Mouse (Mus musculus) liver, postnatal 0 days (tissue): Measurements from ENCODE around the gene Zik1. TPM values are rescaled to one million over a fixed set of nuclear protein-coding genes. Genes with fewer than 3 reads are reported as not detected.

ENCODE experiments used
- ATAC-seq: fragments of 200-750 bp; cut with Nextera tagmentation; 2 replicates; pipeline ENCODE4 v1.8.0; 2017; ENCODE audit warnings: mild to moderate bottlenecking, moderate library complexity
- DNase-seq: peaks from one replicate; pipeline ENCODE4 v3.0.0-alpha.2; 2016
- H3K27ac ChIP-seq: fragments of 300-500 bp; sonication (generic); 2 replicates; pipeline ENCODE4 v1.5.1; 2014; ENCODE audit warnings: antibody characterized with exemption, moderate library complexity, mild to moderate bottlenecking, low read depth
- H3K27me3 ChIP-seq: fragments of 300-500 bp; sonication (generic); 2 replicates; pipeline ENCODE4 v1.6.1; 2014; ENCODE audit warnings: low read length, control low read depth, mixed read lengths; ENCODE audit not compliant: insufficient read depth
- H3K36me3 ChIP-seq: fragments of 300-500 bp; sonication (generic); replicated peaks from 2 replicates; pipeline ENCODE4 v1.6.1; 2014; ENCODE audit warnings: mild to moderate bottlenecking, control low read depth, low read length, moderate library complexity, mixed read lengths; ENCODE audit not compliant: insufficient read depth
- H3K4me1 ChIP-seq: fragments of 300-500 bp; sonication (generic); 2 replicates; pipeline ENCODE4 v1.6.1; 2014; ENCODE audit warnings: antibody characterized with exemption, mild to moderate bottlenecking, control low read depth; ENCODE audit not compliant: insufficient read depth
- H3K4me2 ChIP-seq: fragments of 300-500 bp; sonication (generic); 2 replicates; pipeline ENCODE4 v1.6.1; 2014; ENCODE audit warnings: low read depth, mild to moderate bottlenecking, low read length, moderate library complexity, mixed read lengths
- H3K4me3 ChIP-seq: fragments of 300-500 bp; sonication (generic); 2 replicates; pipeline ENCODE4 v1.5.1; 2014; ENCODE audit warnings: low read depth, low read length
- H3K9ac ChIP-seq: fragments of 300-500 bp; sonication (generic); replicated peaks from 2 replicates; pipeline ENCODE4 v1.6.1; 2014; ENCODE audit warnings: mild to moderate bottlenecking, moderate library complexity
- H3K9me3 ChIP-seq: fragments of 300-500 bp; sonication (generic); 2 replicates; pipeline ENCODE4 v1.6.1; 2016; ENCODE audit warnings: mild to moderate bottlenecking, control low read depth, low read length, mixed read lengths
- CTCF ChIP-seq: sonication (generic); IDR thresholded peaks from 2 replicates; pipeline ENCODE4 v1.5.1; 2016; ENCODE audit warnings: antibody characterized with exemption, low read depth
- EP300 ChIP-seq: IDR thresholded peaks from 2 replicates; pipeline ENCODE4 v1.6.1; 2016; ENCODE audit warnings: antibody characterized with exemption, low read depth, mild to moderate bottlenecking
- WGBS: fragments of 180-500 bp; shearing (Covaris S2); extraction: QIAGEN DNeasy Blood & Tissue Kit; methylation state at CpG from one replicate; pipeline ENCODE4 v1.1.7; 2014; ENCODE audit not compliant: insufficient replicate concordance; 5-methylcytosine and 5-hydroxymethylcytosine counted together
- polyA plus RNA-seq: library from polyadenylated mRNA; unstranded; fragments of >200 nt; fragmentation: Nextera tagmentation; extraction: Ambion mirVana; gene quantifications from 2 replicates; pipeline ENCODE4 v1.2.1, GENCODE M21; 2015

Zik1 gene
- polyA plus RNA-seq: 0.59 and 0.86 TPM in 2 replicates

DNA sequence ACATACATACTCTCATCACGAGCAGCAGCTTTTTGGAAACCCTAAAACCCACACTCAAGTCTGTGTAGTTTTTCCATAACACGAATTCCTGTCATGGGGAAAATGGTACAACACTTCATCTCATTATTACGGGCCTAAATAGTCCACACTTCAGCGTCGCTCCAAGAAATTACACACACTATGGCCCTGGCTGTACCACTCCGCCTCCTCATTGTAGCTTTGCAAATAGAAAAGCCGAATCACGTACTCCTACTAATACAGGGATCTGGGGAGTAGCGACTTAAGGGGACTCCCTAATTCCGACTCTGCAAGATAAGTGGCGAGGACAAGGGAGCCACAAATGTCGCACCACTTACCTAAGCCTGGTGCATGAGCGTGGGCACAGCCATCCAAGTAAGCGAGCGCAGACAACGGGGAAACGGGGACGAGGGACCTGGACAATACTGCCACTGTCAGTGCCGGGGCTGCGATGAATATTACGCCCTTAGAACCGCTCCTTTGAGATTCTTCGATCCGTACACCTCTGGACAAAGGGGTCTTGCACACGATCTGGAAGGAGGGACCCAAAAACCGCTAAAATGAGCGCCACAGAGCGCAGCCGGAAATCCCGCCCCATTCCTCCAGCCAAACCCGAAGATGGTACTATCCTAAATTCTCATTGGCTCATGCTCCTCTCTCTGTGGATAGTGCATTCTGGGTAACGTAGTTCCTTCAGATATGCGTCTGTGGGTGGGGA is at the start of gene Zik1:
Zik1 (minus strand) TSS at position 609 of the 736 bp plus-strand sequence.
- H3K27me3 ChIP-seq: no peaks in the 10 kb centered on the region
- H3K9ac ChIP-seq: peak within 1 kb of the TSS; percentile 60
- no peaks in the 10 kb centered on the region for H3K9me3 ChIP-seq
- H3K4me3 ChIP-seq: peak within 1 kb of the TSS; percentile 63
- H3K4me2 ChIP-seq: peak within 1 kb of the TSS; percentile 80
- H3K4me1 ChIP-seq: peaks cover 10% of the 10 kb centered on the region
- peak; percentile 72 for DNase-seq
- H3K36me3 ChIP-seq: peaks cover 6% of the 10 kb centered on the region; the same call in 1 of the 2 replicates
- TF ChIP-seq EP300 (no peak), CTCF (no peak)
- 2% methylated on average over 33 of the region's 33 CpGs for WGBS
- peak; percentile 98 for ATAC-seq
- H3K27ac ChIP-seq: no peak within 1 kb of the TSS

DNA sequence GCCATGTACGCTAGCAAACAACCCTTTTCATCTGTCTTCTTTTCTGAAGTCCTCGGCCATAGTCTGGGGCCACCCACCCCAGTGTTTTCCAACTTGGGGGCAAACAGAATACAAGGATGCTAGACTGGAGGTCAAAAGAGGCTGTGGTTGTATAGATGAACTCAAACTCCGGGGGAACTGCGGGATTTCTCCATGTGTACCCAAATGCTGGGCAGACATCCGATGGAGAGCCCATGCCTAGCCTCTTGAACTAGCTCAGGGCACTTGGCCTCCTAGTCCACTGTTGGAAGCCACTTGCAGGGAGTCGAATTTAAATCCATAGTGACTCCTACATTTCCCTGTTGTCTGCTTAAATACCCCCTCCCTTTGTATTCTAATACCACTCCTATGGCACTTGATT is 384 bp upstream of the Zik1 start:
- Histone ChIP-seq H3K9ac (no peak overlapping the region), H3K4me1 (peaks cover 10% of the 10 kb centered on the region), H3K36me3 (peaks cover 6% of the 10 kb centered on the region; the same call in 1 of the 2 replicates), H3K4me3 (no peak overlapping the region), H3K9me3 (no peaks in the 10 kb centered on the region), H3K27ac (no peak overlapping the region), H3K4me2 (0 out of 2 replicates have a peak overlapping the region, but pooled peaks have one; percentile 80), H3K27me3 (no peaks in the 10 kb centered on the region)
- WGBS: 27% methylated on average over 6 of the region's 6 CpGs
- no peak for DNase-seq
- TF ChIP-seq CTCF: no peak
- no peak for TF ChIP-seq EP300
- ATAC-seq: no peak

DNA sequence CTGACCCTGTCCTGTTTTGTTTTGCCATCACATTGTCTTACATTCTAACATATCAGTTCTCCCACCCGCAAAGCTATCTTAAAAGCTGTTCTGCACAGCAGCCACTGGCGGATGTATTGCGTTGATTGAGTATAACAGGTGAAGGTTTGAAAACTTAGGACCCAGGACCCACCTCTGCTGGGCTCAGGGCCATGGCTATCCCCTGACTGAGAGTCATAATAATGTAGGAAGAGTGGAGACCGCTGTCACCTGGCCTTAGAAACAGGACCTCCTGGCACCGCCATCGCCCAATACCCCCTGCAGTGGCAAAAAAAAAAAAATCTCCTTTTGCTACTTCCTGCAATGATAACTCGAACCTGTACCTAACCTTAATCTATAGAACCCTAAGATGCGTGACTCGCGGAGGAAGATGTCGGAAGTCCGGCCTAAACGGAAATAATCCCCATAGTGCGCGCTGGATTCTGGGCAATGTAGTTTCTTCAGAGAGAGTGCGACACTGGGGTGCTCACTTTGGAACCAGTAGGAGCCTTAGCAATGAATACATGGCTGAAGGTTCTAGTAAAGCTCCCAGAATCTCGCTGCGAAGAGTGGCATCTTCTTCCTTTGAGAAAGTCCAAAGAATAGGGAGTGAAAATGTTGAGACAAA is 14.5 kb downstream of the Zik1 start:
- DNase-seq: no peak
- WGBS: 55% methylated on average over 18 of the region's 18 CpGs
- no peaks in the 10 kb centered on the region for H3K36me3 ChIP-seq

DNA sequence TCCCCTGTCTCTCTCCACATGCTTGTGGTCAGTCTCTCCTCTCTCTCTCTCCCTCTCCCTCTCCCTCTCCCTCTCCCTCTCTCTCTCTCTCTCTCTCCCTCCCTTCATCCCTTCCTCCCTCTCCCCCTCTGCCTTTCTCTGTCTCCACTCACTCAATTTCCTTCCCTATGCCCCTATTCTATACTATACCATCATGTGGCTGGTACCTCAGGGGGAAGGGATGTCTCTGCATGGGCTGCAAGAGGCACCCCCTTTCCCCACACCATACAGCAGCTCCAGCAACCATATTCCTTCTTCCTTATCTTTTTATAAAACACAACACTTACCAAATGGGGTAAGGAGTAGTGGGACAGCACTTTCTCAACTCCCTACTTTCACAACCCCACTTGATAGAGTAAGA is 15.4 kb downstream of the Zik1 start:
- H3K9me3 ChIP-seq: no peaks in the 10 kb centered on the region
- H3K36me3 ChIP-seq: no peaks in the 10 kb centered on the region
- H3K27me3 ChIP-seq: no peaks in the 10 kb centered on the region
- no peaks in the 10 kb centered on the region for H3K4me1 ChIP-seq
- no peak overlapping the region for H3K4me3 ChIP-seq
- H3K9ac ChIP-seq: no peak overlapping the region
- TF ChIP-seq CTCF: no peak
- TF ChIP-seq EP300: no peak
- no peak overlapping the region for H3K4me2 ChIP-seq
- H3K27ac ChIP-seq: no peak overlapping the region
- ATAC-seq (no peak), DNase-seq (no peak)

More for the DNA sequence above, 14.5 kb downstream of the Zik1 start:
- H3K9me3 ChIP-seq: no peaks in the 10 kb centered on the region
- TF ChIP-seq CTCF (no peak), EP300 (no peak)
- H3K4me3 ChIP-seq: no peak overlapping the region
- no peak overlapping the region for H3K4me2 ChIP-seq
- H3K4me1 ChIP-seq: no peaks in the 10 kb centered on the region
- no peak overlapping the region for H3K9ac ChIP-seq
- ATAC-seq: no peak
- H3K27ac ChIP-seq: no peak overlapping the region
- H3K27me3 ChIP-seq: no peaks in the 10 kb centered on the region

DNA sequence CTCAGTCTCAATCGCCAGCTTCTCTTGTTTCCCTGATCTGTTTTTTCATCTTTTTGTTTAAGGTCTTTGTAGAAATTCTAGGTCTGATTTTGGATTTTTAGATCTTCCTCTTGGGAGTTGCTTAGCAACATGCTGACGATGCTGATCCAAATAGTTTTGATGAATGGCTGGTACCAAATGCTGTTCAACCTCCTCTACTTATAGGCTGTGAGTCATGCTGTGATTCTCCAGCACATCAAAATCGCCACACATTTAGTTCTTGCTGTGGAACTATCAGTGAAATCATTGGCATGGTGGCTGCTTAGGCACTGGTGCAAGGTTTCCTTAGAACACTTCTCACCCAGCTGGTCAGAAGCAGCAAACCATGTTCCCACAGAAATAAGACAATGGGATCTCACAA is 37.0 kb downstream of the Zik1 start:
- Histone ChIP-seq H3K4me3 (no peak overlapping the region), H3K9ac (no peak overlapping the region), H3K9me3 (no peaks in the 10 kb centered on the region), H3K4me2 (no peak overlapping the region), H3K27me3 (no peaks in the 10 kb centered on the region), H3K27ac (no peak overlapping the region), H3K4me1 (no peaks in the 10 kb centered on the region), H3K36me3 (no peaks in the 10 kb centered on the region)
- DNase-seq (no peak), ATAC-seq (no peak)
- 60% methylated on average over 3 of the region's 3 CpGs for WGBS
- no peak for TF ChIP-seq EP300
- no peak for TF ChIP-seq CTCF

DNA sequence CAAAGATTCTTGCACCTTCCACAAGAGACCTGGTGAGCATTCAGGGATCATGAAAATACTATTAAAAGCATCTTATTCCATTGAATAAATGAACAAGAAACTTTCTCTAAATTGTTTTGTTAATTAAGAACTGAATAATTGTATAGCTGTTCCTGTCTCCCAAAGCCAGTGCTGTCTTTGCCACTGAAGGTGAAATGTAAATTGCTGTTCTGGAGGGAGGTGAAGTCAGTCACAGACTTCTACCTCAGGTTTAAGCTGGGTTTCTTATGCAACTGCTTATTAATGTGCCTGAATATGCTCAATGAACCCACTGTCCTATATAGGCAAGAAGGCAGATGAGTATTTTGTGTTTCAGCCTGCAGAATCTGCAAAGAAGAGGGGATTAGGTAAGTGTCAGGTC is 52.2 kb downstream of the Zik1 start, which contains the start of gene Vmn1r67:
Vmn1r67 (plus strand) TSS at position 301 of the 400 bp plus-strand sequence.
- TF ChIP-seq CTCF (no peak), EP300 (no peak)
- H3K9me3 ChIP-seq: peaks cover 2% of the 10 kb centered on the region; the same call in 1 of the 2 replicates
- no peak within 1 kb of the TSS for H3K9ac ChIP-seq
- DNase-seq: no peak
- no peak within 1 kb of the TSS for H3K4me2 ChIP-seq
- no peaks in the 10 kb centered on the region for H3K27me3 ChIP-seq
- ATAC-seq: no peak
- H3K36me3 ChIP-seq: no peaks in the 10 kb centered on the region
- no peak within 1 kb of the TSS for H3K27ac ChIP-seq
- no peak within 1 kb of the TSS for H3K4me3 ChIP-seq
- no peaks in the 10 kb centered on the region for H3K4me1 ChIP-seq

Other genes starting within 250 kb of the Zik1 start
- gene Vmn1r66, start 217.4 kb downstream of the Zik1 start, polyA plus RNA-seq: not detected in 2 replicates
- gene Vmn1r67, start 52.1 kb downstream of the Zik1 start, polyA plus RNA-seq: not detected in 2 replicates
- not detected in 2 replicates for gene Vmn1r68, start 63.1 kb upstream of the Zik1 start, polyA plus RNA-seq
- not detected in 2 replicates for gene Vmn1r69, start 118.3 kb upstream of the Zik1 start, polyA plus RNA-seq
- gene Vmn1r70, start 136.1 kb upstream of the Zik1 start, polyA plus RNA-seq: not detected in 2 replicates
- gene Nlrp4b, start 192.4 kb upstream of the Zik1 start, polyA plus RNA-seq: not detected in 2 replicates